Mouse (Mus musculus): Measurements from ENCODE around the gene Gabrg3. TPM values are rescaled to one million over a fixed set of nuclear protein-coding genes. Genes with fewer than 3 reads are reported as not detected.

The Gabrg3 gene
- polyA plus RNA-seq, 1 experiment from 2014 or later: 0.60 TPM

DNA sequence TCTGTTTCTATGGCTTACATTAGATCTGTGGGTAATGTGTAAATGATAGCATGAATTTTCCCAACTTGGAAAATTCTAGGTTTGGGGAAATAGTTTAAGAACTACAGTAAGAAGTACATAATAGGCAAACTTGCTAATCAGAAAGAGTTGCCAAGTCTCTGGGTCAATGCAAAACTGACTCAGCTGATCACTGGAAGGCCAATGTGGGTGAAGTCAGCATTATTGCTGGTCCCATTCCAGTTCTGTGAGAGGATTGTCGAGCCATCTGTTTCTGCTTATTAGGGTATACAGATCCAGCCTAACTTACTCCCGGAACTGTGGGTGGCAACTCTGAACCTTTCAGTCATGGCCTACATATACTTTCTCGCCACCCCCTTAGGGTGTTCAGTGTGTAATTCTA, 55.8 kb downstream of the Gabrg3 start:
- H3K27me3 ChIP-seq (ENCODE audit: control insufficient read depth, insufficient read depth, low read length): no peaks in the 10 kb centered on the region
- H3K4me3 ChIP-seq (ENCODE audit: low read length): no peak overlapping the region
- no peak overlapping the region for H3K9ac ChIP-seq (ENCODE audit: low read length)
- no peaks in the 10 kb centered on the region for H3K9me3 ChIP-seq (replicated peaks; ENCODE audit: control insufficient read depth, low read length)
- ATAC-seq (replicated peaks; ENCODE audit: extremely low read depth, insufficient read depth, low FRiP score): no peak
- no peaks in the 10 kb centered on the region for H3K4me1 ChIP-seq (ENCODE audit: control insufficient read depth, insufficient read depth, low read length)
- 82% methylated on average over 3 of the region's 3 CpGs for WGBS
- no peak overlapping the region for H3K27ac ChIP-seq (ENCODE audit: low read length)
- no peaks in the 10 kb centered on the region for H3K36me3 ChIP-seq (ENCODE audit: control insufficient read depth, insufficient read depth)
- H3K4me2 ChIP-seq (ENCODE audit: low read depth, low read length): no peak overlapping the region

DNA sequence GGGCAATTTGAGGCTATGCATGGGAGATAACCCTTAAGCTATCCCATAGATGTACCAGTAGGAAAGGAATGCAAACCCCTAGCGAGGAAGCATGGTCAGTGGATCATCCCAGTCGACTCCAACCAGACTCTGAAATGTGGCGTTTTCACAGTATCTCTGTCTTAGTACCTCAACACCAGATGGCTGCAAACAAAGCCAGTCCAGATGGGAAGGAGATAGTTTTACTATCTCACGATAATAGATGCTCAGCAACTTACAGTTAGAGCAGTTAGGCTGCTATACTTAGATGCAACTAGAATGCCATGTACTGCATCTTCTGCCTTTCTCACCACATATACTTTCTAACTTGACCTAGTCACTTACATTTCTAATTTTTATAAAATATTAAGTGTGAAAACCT, 56.7 kb downstream of the Gabrg3 start:
- Histone ChIP-seq H3K9ac (ENCODE audit: low read length) (no peak overlapping the region), H3K27me3 (ENCODE audit: control insufficient read depth, insufficient read depth, low read length) (no peaks in the 10 kb centered on the region), H3K4me3 (ENCODE audit: low read length) (no peak overlapping the region), H3K4me1 (ENCODE audit: control insufficient read depth, insufficient read depth, low read length) (no peaks in the 10 kb centered on the region), H3K36me3 (ENCODE audit: control insufficient read depth, insufficient read depth) (no peaks in the 10 kb centered on the region), H3K4me2 (ENCODE audit: low read depth, low read length) (no peak overlapping the region), H3K27ac (ENCODE audit: low read length) (no peak overlapping the region), H3K9me3 (replicated peaks; ENCODE audit: control insufficient read depth, low read length) (no peaks in the 10 kb centered on the region)
- no peak for ATAC-seq (replicated peaks; ENCODE audit: extremely low read depth, insufficient read depth, low FRiP score)
- WGBS: 68% methylated on average over 4 of the region's 4 CpGs

DNA sequence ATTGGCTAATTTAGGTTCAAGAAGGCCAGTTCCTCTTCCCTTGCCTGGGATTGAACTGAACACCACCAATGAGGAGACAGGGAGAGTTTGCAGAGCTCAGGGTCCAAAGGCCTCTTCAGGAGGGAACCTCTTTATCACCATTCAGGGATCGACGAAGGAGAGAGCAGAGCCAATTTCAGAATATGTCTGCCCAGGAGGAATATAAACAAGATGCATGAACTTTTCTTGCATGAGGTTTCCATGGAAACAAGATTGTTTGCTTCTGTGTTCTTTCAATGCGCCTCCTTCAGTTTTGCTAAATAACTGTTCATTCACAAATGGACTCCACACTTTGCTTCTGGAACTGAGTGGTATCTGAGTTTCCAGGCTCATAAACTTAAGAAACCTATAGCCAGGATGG, 62.5 kb downstream of the Gabrg3 start:
- Histone ChIP-seq H3K9me3 (replicated peaks; ENCODE audit: control insufficient read depth, low read length) (no peaks in the 10 kb centered on the region), H3K27me3 (ENCODE audit: control insufficient read depth, insufficient read depth, low read length) (no peaks in the 10 kb centered on the region), H3K4me3 (ENCODE audit: low read length) (no peak overlapping the region), H3K4me1 (ENCODE audit: control insufficient read depth, insufficient read depth, low read length) (no peaks in the 10 kb centered on the region), H3K9ac (ENCODE audit: low read length) (no peak overlapping the region), H3K4me2 (ENCODE audit: low read depth, low read length) (no peak overlapping the region), H3K27ac (ENCODE audit: low read length) (no peak overlapping the region), H3K36me3 (ENCODE audit: control insufficient read depth, insufficient read depth) (no peaks in the 10 kb centered on the region)
- ATAC-seq (replicated peaks; ENCODE audit: extremely low read depth, insufficient read depth, low FRiP score): no peak
- 66% methylated on average over 3 of the region's 3 CpGs for WGBS

DNA sequence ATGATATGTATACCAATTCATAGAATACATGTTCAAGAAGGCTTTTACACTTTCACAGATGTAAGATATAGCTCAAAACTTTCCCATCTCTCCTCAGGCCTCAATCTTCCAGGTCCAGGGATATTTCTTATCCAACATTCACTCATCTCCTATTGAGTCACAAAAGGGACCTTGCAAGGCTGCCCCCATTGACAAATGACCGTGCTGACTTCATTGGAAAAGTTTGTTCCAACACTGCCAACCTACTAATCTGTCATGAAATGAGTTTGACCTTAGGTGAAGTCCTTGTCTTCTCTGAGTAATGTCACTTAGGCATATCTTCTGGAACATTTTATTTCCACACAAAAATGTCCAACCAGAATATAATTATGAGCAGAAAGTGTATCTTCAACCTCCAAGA, 64.9 kb downstream of the Gabrg3 start:
- H3K4me2 ChIP-seq (ENCODE audit: low read depth, low read length): no peak overlapping the region
- H3K9ac ChIP-seq (ENCODE audit: low read length): no peak overlapping the region
- H3K27me3 ChIP-seq (ENCODE audit: control insufficient read depth, insufficient read depth, low read length): no peaks in the 10 kb centered on the region
- H3K4me1 ChIP-seq (ENCODE audit: control insufficient read depth, insufficient read depth, low read length): no peaks in the 10 kb centered on the region
- H3K9me3 ChIP-seq (replicated peaks; ENCODE audit: control insufficient read depth, low read length): no peaks in the 10 kb centered on the region
- H3K4me3 ChIP-seq (ENCODE audit: low read length): no peak overlapping the region
- no peaks in the 10 kb centered on the region for H3K36me3 ChIP-seq (ENCODE audit: control insufficient read depth, insufficient read depth)
- WGBS: 47% methylated on average over 1 of the region's 1 CpGs
- no peak overlapping the region for H3K27ac ChIP-seq (ENCODE audit: low read length)
- no peak for ATAC-seq (replicated peaks; ENCODE audit: extremely low read depth, insufficient read depth, low FRiP score)

DNA sequence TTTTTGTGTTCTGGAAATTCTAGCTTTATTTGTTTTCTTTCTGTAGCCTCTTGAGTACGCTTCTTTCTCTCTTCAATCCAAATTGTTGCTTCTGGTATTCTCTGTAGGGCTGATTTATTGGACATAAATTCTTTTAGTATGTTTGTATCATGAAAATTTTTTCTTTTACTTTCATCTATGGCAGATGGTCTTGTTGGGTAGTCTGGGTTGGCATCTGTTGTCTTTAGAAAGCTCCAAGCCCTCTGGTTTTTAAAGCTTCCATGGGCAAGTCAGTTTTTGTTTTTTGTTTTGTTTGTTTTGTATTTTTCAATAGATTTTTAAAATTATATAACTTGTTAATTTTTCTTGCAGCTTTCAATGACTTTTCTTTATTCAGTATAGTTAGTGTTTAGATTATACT, 72.0 kb downstream of the Gabrg3 start:
- H3K36me3 ChIP-seq (ENCODE audit: control insufficient read depth, insufficient read depth): no peaks in the 10 kb centered on the region
- no peaks in the 10 kb centered on the region for H3K9me3 ChIP-seq (replicated peaks; ENCODE audit: control insufficient read depth, low read length)
- H3K4me1 ChIP-seq (ENCODE audit: control insufficient read depth, insufficient read depth, low read length): no peaks in the 10 kb centered on the region
- no peak overlapping the region for H3K4me2 ChIP-seq (ENCODE audit: low read depth, low read length)
- H3K27me3 ChIP-seq (ENCODE audit: control insufficient read depth, insufficient read depth, low read length): no peaks in the 10 kb centered on the region
- WGBS: 83% methylated on average over 1 of the region's 1 CpGs
- ATAC-seq (replicated peaks; ENCODE audit: extremely low read depth, insufficient read depth, low FRiP score): no peak
- H3K4me3 ChIP-seq (ENCODE audit: low read length): no peak overlapping the region
- H3K27ac ChIP-seq (ENCODE audit: low read length): no peak overlapping the region
- no peak overlapping the region for H3K9ac ChIP-seq (ENCODE audit: low read length)

DNA sequence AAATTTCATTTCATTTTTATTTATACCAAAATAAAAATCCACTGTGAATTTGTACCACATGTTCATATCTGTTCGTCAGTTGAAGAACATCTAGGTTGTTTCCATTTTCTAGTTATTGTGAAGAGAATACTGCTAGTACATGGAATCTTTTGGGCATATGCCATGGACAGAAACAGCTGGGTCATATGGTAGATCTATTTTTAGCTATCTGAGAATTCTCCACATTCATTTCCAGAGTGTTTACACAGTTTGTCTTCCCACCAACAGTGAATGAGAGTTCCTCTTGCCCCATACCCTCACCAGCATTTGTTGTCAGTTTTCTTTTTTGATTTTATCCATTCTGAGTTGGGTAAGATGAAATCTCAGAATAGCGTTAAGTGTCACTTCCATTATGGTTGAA, 75.0 kb downstream of the Gabrg3 start:
- peak; percentile 70; the same call in 1 of the 2 replicates for ATAC-seq (replicated peaks; ENCODE audit: extremely low read depth, insufficient read depth, low FRiP score)
- WGBS: 66% methylated on average over 2 of the region's 2 CpGs
- Histone ChIP-seq H3K4me2 (ENCODE audit: low read depth, low read length) (no peak overlapping the region), H3K4me3 (ENCODE audit: low read length) (no peak overlapping the region), H3K27me3 (ENCODE audit: control insufficient read depth, insufficient read depth, low read length) (no peaks in the 10 kb centered on the region), H3K9me3 (replicated peaks; ENCODE audit: control insufficient read depth, low read length) (no peaks in the 10 kb centered on the region), H3K36me3 (ENCODE audit: control insufficient read depth, insufficient read depth) (no peaks in the 10 kb centered on the region), H3K4me1 (ENCODE audit: control insufficient read depth, insufficient read depth, low read length) (no peaks in the 10 kb centered on the region), H3K9ac (ENCODE audit: low read length) (no peak overlapping the region), H3K27ac (ENCODE audit: low read length) (peak overlapping the region; percentile 83; the same call in 1 of the 2 replicates)

DNA sequence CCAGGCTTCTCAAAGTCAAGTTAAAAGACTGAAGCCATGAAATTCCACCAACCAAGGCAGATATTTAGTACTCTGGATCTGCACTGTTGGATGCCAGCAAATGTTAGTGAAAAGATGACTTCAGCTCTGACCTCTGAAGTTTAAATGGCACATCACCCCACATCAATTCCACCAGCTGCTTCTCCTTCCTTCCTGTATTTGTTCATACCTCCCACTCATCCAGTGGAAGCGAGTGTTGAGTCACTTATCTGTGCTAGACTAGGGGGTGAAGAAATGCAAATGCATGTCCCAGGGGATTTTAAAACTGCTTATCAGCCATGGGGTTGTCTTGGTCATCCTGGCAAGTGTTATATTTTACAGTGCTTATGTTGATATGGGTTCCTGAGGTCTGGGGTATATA, 79.7 kb downstream of the Gabrg3 start:
- no peak; the same call in 1 of the 2 replicates for ATAC-seq (replicated peaks; ENCODE audit: extremely low read depth, insufficient read depth, low FRiP score)

DNA sequence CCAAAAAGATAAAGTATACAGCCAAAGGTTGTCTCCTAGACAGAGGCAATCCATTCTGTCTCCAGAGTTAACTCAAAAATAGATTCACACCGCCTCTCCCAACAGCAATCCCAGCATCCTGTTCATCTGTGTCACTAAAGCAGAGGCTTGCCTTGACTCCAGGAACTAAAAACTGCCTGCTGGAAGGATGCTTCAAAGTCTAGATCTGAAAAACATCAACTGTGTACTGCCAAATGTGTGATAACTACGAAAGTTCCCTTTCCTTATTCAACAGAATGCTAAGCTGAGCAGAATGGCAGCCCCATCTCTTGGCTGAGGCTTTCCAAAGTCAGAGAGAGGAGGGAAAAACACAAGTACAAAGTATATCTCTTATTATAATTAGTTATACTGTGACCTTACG, 90.3 kb downstream of the Gabrg3 start:
- 61% methylated on average over 3 of the region's 3 CpGs for WGBS
- H3K4me1 ChIP-seq (ENCODE audit: control insufficient read depth, insufficient read depth, low read length): no peaks in the 10 kb centered on the region

More for the DNA sequence above, 79.7 kb downstream of the Gabrg3 start:
- Histone ChIP-seq H3K27me3 (ENCODE audit: control insufficient read depth, insufficient read depth, low read length) (no peaks in the 10 kb centered on the region), H3K4me2 (ENCODE audit: low read depth, low read length) (no peak overlapping the region), H3K4me3 (ENCODE audit: low read length) (no peak overlapping the region), H3K9ac (ENCODE audit: low read length) (no peak overlapping the region), H3K27ac (ENCODE audit: low read length) (no peak overlapping the region), H3K4me1 (ENCODE audit: control insufficient read depth, insufficient read depth, low read length) (no peaks in the 10 kb centered on the region), H3K36me3 (ENCODE audit: control insufficient read depth, insufficient read depth) (no peaks in the 10 kb centered on the region), H3K9me3 (replicated peaks; ENCODE audit: control insufficient read depth, low read length) (no peaks in the 10 kb centered on the region)
- 32% methylated on average over 1 of the region's 1 CpGs for WGBS

DNA sequence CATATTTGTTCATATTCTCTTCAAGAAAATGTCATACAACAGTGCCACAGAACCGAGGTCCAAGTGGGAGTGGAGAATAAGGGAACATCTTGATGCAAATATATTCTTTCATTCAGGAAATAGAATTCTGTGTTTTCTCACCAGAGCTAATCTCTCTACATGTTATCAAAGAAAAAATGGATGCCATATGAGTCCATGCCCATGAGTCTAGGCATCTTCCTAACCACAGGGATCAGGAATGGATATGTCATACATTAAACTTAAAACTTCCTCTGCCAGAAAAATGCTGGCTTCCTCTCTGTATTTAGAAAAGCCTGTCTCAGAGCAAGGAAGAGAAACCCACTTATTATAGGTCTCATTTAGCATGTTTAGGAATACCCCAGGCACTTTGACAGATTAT, 92.9 kb downstream of the Gabrg3 start:
- Histone ChIP-seq H3K4me3 (ENCODE audit: low read length) (no peak overlapping the region), H3K9ac (ENCODE audit: low read length) (no peak overlapping the region), H3K27ac (ENCODE audit: low read length) (no peak overlapping the region), H3K9me3 (replicated peaks; ENCODE audit: control insufficient read depth, low read length) (no peaks in the 10 kb centered on the region), H3K4me1 (ENCODE audit: control insufficient read depth, insufficient read depth, low read length) (no peaks in the 10 kb centered on the region), H3K36me3 (ENCODE audit: control insufficient read depth, insufficient read depth) (no peaks in the 10 kb centered on the region), H3K4me2 (ENCODE audit: low read depth, low read length) (no peak overlapping the region), H3K27me3 (ENCODE audit: control insufficient read depth, insufficient read depth, low read length) (no peaks in the 10 kb centered on the region)
- ATAC-seq (replicated peaks; ENCODE audit: extremely low read depth, insufficient read depth, low FRiP score): no peak
- 69% methylated on average over 1 of the region's 1 CpGs for WGBS

More for the DNA sequence above, 90.3 kb downstream of the Gabrg3 start:
- no peak overlapping the region for H3K9ac ChIP-seq (ENCODE audit: low read length)
- H3K4me2 ChIP-seq (ENCODE audit: low read depth, low read length): no peak overlapping the region
- H3K36me3 ChIP-seq (ENCODE audit: control insufficient read depth, insufficient read depth): no peaks in the 10 kb centered on the region
- H3K27me3 ChIP-seq (ENCODE audit: control insufficient read depth, insufficient read depth, low read length): no peaks in the 10 kb centered on the region
- ATAC-seq (replicated peaks; ENCODE audit: extremely low read depth, insufficient read depth, low FRiP score): no peak
- H3K4me3 ChIP-seq (ENCODE audit: low read length): no peak overlapping the region
- no peak overlapping the region for H3K27ac ChIP-seq (ENCODE audit: low read length)
- no peaks in the 10 kb centered on the region for H3K9me3 ChIP-seq (replicated peaks; ENCODE audit: control insufficient read depth, low read length)

DNA sequence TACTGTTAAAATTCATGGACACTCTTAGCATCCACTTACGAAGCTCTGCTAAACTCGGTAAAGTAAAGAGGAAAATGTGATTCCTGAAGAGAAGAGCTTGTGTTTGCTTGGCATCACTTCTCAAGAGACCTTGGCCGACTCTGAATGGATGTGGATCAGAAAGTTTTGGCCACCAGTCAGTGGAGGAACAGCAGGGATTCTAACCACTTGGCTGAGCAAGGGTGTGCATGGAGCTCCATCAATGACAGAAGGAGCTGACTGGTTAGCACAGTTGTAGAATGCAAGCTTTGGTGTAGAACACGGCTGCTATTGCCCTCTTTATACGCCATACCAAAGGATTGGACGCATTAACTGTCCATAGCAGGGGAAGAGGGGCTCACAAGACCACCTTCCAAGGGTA, 93.4 kb downstream of the Gabrg3 start:
- Histone ChIP-seq H3K36me3 (ENCODE audit: control insufficient read depth, insufficient read depth) (no peaks in the 10 kb centered on the region), H3K4me1 (ENCODE audit: control insufficient read depth, insufficient read depth, low read length) (no peaks in the 10 kb centered on the region), H3K9me3 (replicated peaks; ENCODE audit: control insufficient read depth, low read length) (no peaks in the 10 kb centered on the region), H3K27ac (ENCODE audit: low read length) (no peak overlapping the region), H3K4me3 (ENCODE audit: low read length) (no peak overlapping the region), H3K4me2 (ENCODE audit: low read depth, low read length) (no peak overlapping the region), H3K9ac (ENCODE audit: low read length) (no peak overlapping the region), H3K27me3 (ENCODE audit: control insufficient read depth, insufficient read depth, low read length) (no peaks in the 10 kb centered on the region)
- no peak for ATAC-seq (replicated peaks; ENCODE audit: extremely low read depth, insufficient read depth, low FRiP score)
- WGBS: 77% methylated on average over 6 of the region's 6 CpGs
